Comparison of ENCODE assay signal across 19 mouse cellular contexts in the genomic region with DNA sequence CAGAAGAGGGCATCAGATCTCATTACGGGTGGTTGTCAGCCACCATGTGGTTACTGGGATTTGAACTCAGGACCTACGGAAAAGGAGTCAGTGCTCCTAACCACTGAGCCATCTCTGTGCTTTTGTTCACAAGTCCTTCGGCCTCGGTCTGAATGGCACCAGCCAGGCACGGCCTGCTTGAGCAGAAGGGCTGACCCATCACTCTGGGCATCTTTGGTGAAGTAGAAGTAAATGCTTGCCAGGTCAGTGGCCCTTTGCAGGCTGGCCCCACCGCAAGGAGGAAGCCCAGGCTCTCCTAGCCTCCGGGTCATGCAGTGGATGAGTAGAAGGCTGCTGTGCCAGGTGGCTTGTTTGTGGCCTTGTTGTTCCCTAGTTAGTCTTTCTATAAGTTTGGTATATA. TPM values are rescaled to one million over a fixed set of nuclear protein-coding genes. Genes with fewer than 3 reads are reported as not detected.
A peak's percentile ranks its signal among the peaks of the same experiment; 100 is the strongest.
DNase-seq lines count a peak whose midpoint lies in the region; ATAC-seq and TF ChIP-seq lines count a peak whose summit lies in the region.
"Had no signal": no experiment of that assay in that cellular context is flagged by ENCODE, and none has a peak within 500 bp of the region (broad histone marks: within the 10 kb centered on the region; RNA-seq: fewer than 3 reads in every experiment).

No protein-coding gene starts in this region.

- H3K36me3 ChIP-seq in heart, postnatal 0 days (replicated peaks; ENCODE audit: control insufficient read depth, insufficient read depth, low read length): no peaks in the 10 kb centered on the region
- no peaks in the 10 kb centered on the region for H3K36me3 ChIP-seq in spleen, adult 2 months (ENCODE audit: control insufficient read depth, insufficient read depth, low read length)
- H3K36me3 ChIP-seq: heart, embryonic 13.5 days; limb, embryonic 15.5 days had no signal

- intact Hi-C loops in heart, postnatal 14 days (cut with DNase I): loop anchor here (5.0 kb wide), 1 partner anchor 36 kb away; no protein-coding TSS in a partner anchor

- H3K9me3 ChIP-seq in heart, postnatal 0 days (replicated peaks; ENCODE audit: control insufficient read depth, low read length): no peaks in the 10 kb centered on the region
- H3K9me3 ChIP-seq: embryonic facial prominence, embryonic 12.5 days; heart, embryonic 13.5 days; hindbrain, embryonic 13.5 days; limb, embryonic 10.5 days; limb, embryonic 15.5 days had no signal

- peak overlapping the region; percentile 30; the same call in 1 of the 2 replicates for H3K27ac ChIP-seq in heart, postnatal 0 days (ENCODE audit: low read depth)
- 0 out of 2 replicates have a peak overlapping the region, but pooled peaks have one; percentile 34 for H3K27ac ChIP-seq in spleen, adult 2 months (ENCODE audit: insufficient read depth, low read length)
- H3K27ac ChIP-seq: embryonic facial prominence, embryonic 12.5 days; heart, embryonic 13.5 days; hindbrain, embryonic 13.5 days; limb, embryonic 10.5 days had no signal

- TF ChIP-seq CTCF in heart, postnatal 0 days (IDR thresholded peaks at IDR 0.05; ENCODE audit: low read depth): no peak
- TF ChIP-seq CTCF in spleen, adult 2 months (IDR thresholded peaks at IDR 0.05; ENCODE audit: extremely low read depth, insufficient read depth, insufficient read length, insufficient replicate concordance): no peak

- TF ChIP-seq EP300 in heart, postnatal 0 days (IDR thresholded peaks at IDR 0.05; ENCODE audit: low read depth): no peak

- no peak for TF ChIP-seq POLR2A in spleen, adult 2 months (IDR thresholded peaks at IDR 0.05; ENCODE audit: low read depth, low read length)

- 0 out of 2 replicates have a peak, but pooled peaks cover 5% of the 10 kb centered on the region for H3K4me1 ChIP-seq in heart, postnatal 0 days (ENCODE audit: control insufficient read depth, insufficient read depth)
- H3K4me1 ChIP-seq in spleen, adult 2 months (ENCODE audit: control insufficient read depth, insufficient read depth, insufficient read length): peaks cover 25% of the 10 kb centered on the region; the same call in 1 of the 2 replicates
- H3K4me1 ChIP-seq: hindbrain, embryonic 13.5 days; limb, embryonic 15.5 days had no signal

- no peak for DNase-seq in heart, postnatal 0 days (ENCODE audit: low spot score)
- no peak for DNase-seq in heart, postnatal 14 days
- DNase-seq in spleen, adult 2 months (ENCODE audit: low read depth in 1 of 2, low spot score in 2 of 2): no peak
- DNase-seq in spleen, postnatal 10 days (ENCODE audit: low spot score in 2 of 2): no peak
- DNase-seq in naive thymus-derived CD4-positive, alpha-beta T cell, adult 2 months (ENCODE audit: low read depth): peak; percentile 32
- DNase-seq in cerebellum, postnatal 25 days: no peak
- no peak for DNase-seq in right cerebral cortex, adult 18-20 months
- DNase-seq: cerebellum, adult 8-10 months; embryo, embryonic 11 days; layer of hippocampus, adult 9-11 months; midbrain, embryonic 14.5 days; right cerebral cortex, postnatal 4 days had no signal

- H3K27me3 ChIP-seq in heart, postnatal 0 days (ENCODE audit: control insufficient read depth, insufficient read depth, low read length): no peaks in the 10 kb centered on the region
- H3K27me3 ChIP-seq in spleen, adult 2 months (ENCODE audit: control insufficient read depth, insufficient read depth, low read length): no peaks in the 10 kb centered on the region
- H3K27me3 ChIP-seq: embryonic facial prominence, embryonic 12.5 days; hindbrain, embryonic 13.5 days; limb, embryonic 15.5 days had no signal

- no peak overlapping the region for H3K9ac ChIP-seq in heart, postnatal 0 days (replicated peaks; ENCODE audit: low read depth, low read length)
- H3K9ac ChIP-seq: embryonic facial prominence, embryonic 12.5 days; heart, embryonic 13.5 days; hindbrain, embryonic 13.5 days; limb, embryonic 15.5 days; lung, embryonic 14.5 days had no signal

- 93% methylated on average over 7 of the region's 7 CpGs for WGBS in heart, postnatal 0 days
- WGBS in spleen, adult 2 months: 93% methylated on average over 7 of the region's 7 CpGs

- no peak for ATAC-seq in heart, postnatal 0 days (ENCODE audit: insufficient read depth, low read depth)
- ATAC-seq: forebrain, embryonic 14.5 days had no signal

- H3K4me3 ChIP-seq in heart, postnatal 0 days (ENCODE audit: low read depth, low read length): no peak overlapping the region
- H3K4me3 ChIP-seq in spleen, adult 2 months (ENCODE audit: extremely low read depth, insufficient read depth, insufficient read length): no peak overlapping the region
- H3K4me3 ChIP-seq: embryonic facial prominence, embryonic 12.5 days; heart, embryonic 13.5 days; hindbrain, embryonic 13.5 days; limb, embryonic 10.5 days; limb, embryonic 15.5 days had no signal

- H3K4me2 ChIP-seq in heart, postnatal 0 days (ENCODE audit: low read depth, low read length): no peak overlapping the region
- H3K4me2 ChIP-seq: embryonic facial prominence, embryonic 12.5 days; heart, embryonic 13.5 days; hindbrain, embryonic 13.5 days; limb, embryonic 15.5 days; lung, embryonic 14.5 days had no signal

RNA-seq across cellular contexts. Expression of a gene that starts 8.5 kb away (rescaled TPM):
- total RNA-seq in heart, postnatal 0 days (2014; rRNA removed; ENCODE audit: low replicate concordance): 14.7 and 15.9 TPM in 2 replicates
- 7.8 and 8.6 TPM in 2 replicates for polyA plus RNA-seq in heart, postnatal 0 days (2015; fragmentation: Nextera tagmentation; extraction: Ambion mirVana)
- 1 to 10 TPM; 5.1 to 6.0 TPM for total RNA-seq in heart, postnatal 14 days (2021)
- polyA plus RNA-seq in spleen, adult 2 months (2012; rRNA removed): 19.9 and 23.6 TPM in 2 replicates

RNA-seq across cellular contexts. Expression of a gene that starts 39.8 kb away (rescaled TPM):
- 66.6 and 87.2 TPM in 2 replicates for total RNA-seq in heart, postnatal 0 days (2014; rRNA removed; ENCODE audit: low replicate concordance)
- polyA plus RNA-seq in heart, postnatal 0 days (2015; fragmentation: Nextera tagmentation; extraction: Ambion mirVana): 33.5 and 36.9 TPM in 2 replicates
- 10 to 100 TPM; 32.9 to 33.0 TPM for total RNA-seq in heart, postnatal 14 days (2021)
- 19.1 and 20.9 TPM in 2 replicates for polyA plus RNA-seq in spleen, adult 2 months (2012; rRNA removed)

RNA-seq across cellular contexts. Expression of a gene that starts 40.0 kb away (rescaled TPM):
- total RNA-seq in heart, postnatal 0 days (2014; rRNA removed; ENCODE audit: low replicate concordance): 264 and 335 TPM in 2 replicates
- polyA plus RNA-seq in heart, postnatal 0 days (2015; fragmentation: Nextera tagmentation; extraction: Ambion mirVana): 205 and 210 TPM in 2 replicates
- total RNA-seq in heart, postnatal 14 days (2021): 10 to 100 TPM; 64.8 to 66.0 TPM
- 257 and 293 TPM in 2 replicates for polyA plus RNA-seq in spleen, adult 2 months (2012; rRNA removed)
